Mouse (Mus musculus) Patski (cell line): ENCODE data around the gene Pnpla1. TPM values are rescaled to one million over a fixed set of nuclear protein-coding genes. Genes with fewer than 3 reads are reported as not detected.

Source experiments
- ATAC-seq: fragments of 100-300 bp; one replicate; pipeline ENCODE4 v1.8.0; 2021
- CTCF ChIA-PET: fragments of 350-600 bp; sonication (Branson Sonifier 250); formaldehyde crosslinking; loops from one replicate; lab custom pipeline; 2022; ENCODE audit warnings: inconsistent platforms; lab: Charles Lee
- POLR2A ChIA-PET: fragments of 350-600 bp; sonication (Branson Sonifier 250); formaldehyde crosslinking; loops from one replicate; lab custom pipeline; 2022; ENCODE audit warnings: antibody characterized with exemption, inconsistent platforms; lab: Charles Lee
- DNase-seq: peaks from one replicate; pipeline ENCODE4 v3.0.0-alpha.2; 2011; ENCODE audit warnings: low read depth, low spot score
- H3K27me3 ChIP-seq: fragments of 371-371 bp; one replicate; pipeline ENCODE4 v1.5.1; 2021
- CTCF ChIP-seq: fragments of 100-300 bp; IDR thresholded peaks from one replicate; pipeline ENCODE4 v1.5.1; 2021
- in situ Hi-C: fragments of 300-500 bp; cut with MboI; formaldehyde crosslinking; loops from 3 replicates; pipeline ENCODE4 v1.11.1; 2018; ENCODE audit warnings: low pct_unique_long_range_greater_than_20kb, mixed read lengths
- polyA plus RNA-seq: library from polyadenylated mRNA; unstranded; gene quantifications from one replicate; pipeline ENCODE4 v1.2.3, GENCODE M21; 2021

Gene Pnpla1
- polyA plus RNA-seq, 1 experiment from 2014 or later = not detected

GRCm38 (mm10) chr17:28869412-28870110 is 11.3 kb downstream of the Pnpla1 start:
- DNase-seq (no peak), ATAC-seq (no peak)
- TF ChIP-seq CTCF = no peak
- CTCF ChIA-PET = interaction anchor here (1.2 to 1.3 kb wide), 2 partner anchors 14 to 38 kb away, joined by 3 read pairs; no protein-coding TSS in a partner anchor
- in situ Hi-C loops = no loop called here
- POLR2A ChIA-PET = no interaction called here
- H3K27me3 ChIP-seq = no peaks in the 10 kb centered on the region

GRCm38 (mm10) chr17:28870435-28870834 is 12.2 kb downstream of the Pnpla1 start:
- ChIA-PET CTCF (interaction anchor here (1.2 to 1.3 kb wide), 2 partner anchors 15 to 39 kb away, joined by 3 read pairs; no protein-coding TSS in a partner anchor), POLR2A (no interaction called here)
- in situ Hi-C loops = no loop called here
- DNase-seq (no peak), ATAC-seq (no peak)
- H3K27me3 ChIP-seq = no peaks in the 10 kb centered on the region
- TF ChIP-seq CTCF = no peak

- in situ Hi-C loops = no loop called here
- CTCF ChIA-PET = interaction anchor here (0.6 to 1.7 kb wide), 3 partner anchors 8 to 59 kb away, joined by 3 to 4 read pairs (median 3); no protein-coding TSS in a partner anchor
- no peaks in the 10 kb centered on the region for H3K27me3 ChIP-seq
- POLR2A ChIA-PET = no interaction called here
- DNase-seq = no peak
- no peak for TF ChIP-seq CTCF
- ATAC-seq = no peak
Observed at GRCm38 (mm10) chr17:28871831-28872230, 13.6 kb downstream of the Pnpla1 start.

GRCm38 (mm10) chr17:28872322-28872721 is 14.1 kb downstream of the Pnpla1 start:
- no peak for ATAC-seq
- POLR2A ChIA-PET = no interaction called here
- TF ChIP-seq CTCF = no peak
- in situ Hi-C loops = no loop called here
- H3K27me3 ChIP-seq = no peaks in the 10 kb centered on the region
- CTCF ChIA-PET = interaction anchor here (1.1 to 1.7 kb wide), 2 partner anchors 17 to 59 kb away, joined by 3 to 4 read pairs; no protein-coding TSS in a partner anchor
- no peak for DNase-seq

- ATAC-seq (no peak), DNase-seq (no peak)
- in situ Hi-C loops = no loop called here
- ChIA-PET POLR2A (no interaction called here), CTCF (interaction anchor here (1.4 kb wide), 1 partner anchor 15 kb away, joined by 3 read pairs; no protein-coding TSS in a partner anchor)
- no peak for TF ChIP-seq CTCF
- H3K27me3 ChIP-seq = no peaks in the 10 kb centered on the region
Observed at GRCm38 (mm10) chr17:28874216-28874615, 16.0 kb downstream of the Pnpla1 start.

- in situ Hi-C loops = no loop called here
- no peaks in the 10 kb centered on the region for H3K27me3 ChIP-seq
- ATAC-seq = no peak
- DNase-seq = no peak
- TF ChIP-seq CTCF = no peak
- ChIA-PET CTCF (interaction anchor here (1.4 kb wide), 1 partner anchor 52 kb away, joined by 3 read pairs; no protein-coding TSS in a partner anchor), POLR2A (no interaction called here)
Observed at GRCm38 (mm10) chr17:28874825-28875224, 16.6 kb downstream of the Pnpla1 start.

- DNase-seq (no peak), ATAC-seq (no peak)
- H3K27me3 ChIP-seq = no peaks in the 10 kb centered on the region
- no peak for TF ChIP-seq CTCF
- in situ Hi-C loops = no loop called here
- ChIA-PET POLR2A (interaction anchor here (0.9 kb wide), 1 partner anchor 66 kb away, joined by 3 read pairs; no protein-coding TSS in a partner anchor), CTCF (interaction anchor here (1.4 kb wide), 1 partner anchor 52 kb away, joined by 3 read pairs; no protein-coding TSS in a partner anchor)
Observed at GRCm38 (mm10) chr17:28875316-28875715, 17.1 kb downstream of the Pnpla1 start.

GRCm38 (mm10) chr17:28876331-28876730 is 18.1 kb downstream of the Pnpla1 start:
- DNase-seq = no peak
- H3K27me3 ChIP-seq = no peaks in the 10 kb centered on the region
- ChIA-PET POLR2A (no interaction called here), CTCF (interaction anchor here (1.4 kb wide), 1 partner anchor 51 kb away, joined by 3 read pairs; no protein-coding TSS in a partner anchor)
- TF ChIP-seq CTCF = no peak
- in situ Hi-C loops = no loop called here
- no peak for ATAC-seq

- in situ Hi-C loops = no loop called here
- DNase-seq (no peak), ATAC-seq (no peak)
- peak; percentile 46 for TF ChIP-seq CTCF
- CTCF ChIA-PET = no interaction called here
- no peaks in the 10 kb centered on the region for H3K27me3 ChIP-seq
- POLR2A ChIA-PET = no interaction called here
Observed at GRCm38 (mm10) chr17:28876821-28877220, 18.6 kb downstream of the Pnpla1 start.

- ChIA-PET CTCF (interaction anchor here (0.7 to 1.9 kb wide), 7 partner anchors 8 to 131 kb away, joined by 3 to 7 read pairs (median 3); no protein-coding TSS in a partner anchor), POLR2A (interaction anchor here (0.6 kb wide), 1 partner anchor 810 kb away, joined by 3 read pairs; no protein-coding TSS in a partner anchor)
- TF ChIP-seq CTCF = peak; percentile 98
- H3K27me3 ChIP-seq = no peaks in the 10 kb centered on the region
- ATAC-seq (no peak), DNase-seq (peak; percentile 17)
- in situ Hi-C loops = no loop called here
Observed at GRCm38 (mm10) chr17:28879931-28880391, 21.8 kb downstream of the Pnpla1 start.

- ChIA-PET CTCF (interaction anchor here (0.9 kb wide), 1 partner anchor 44 kb away, joined by 3 read pairs; no protein-coding TSS in a partner anchor), POLR2A (interaction anchor here (0.6 kb wide), 2 partner anchors 147 to 148 kb away, joined by 5 to 6 read pairs; no protein-coding TSS in a partner anchor)
- no peak for TF ChIP-seq CTCF
- in situ Hi-C loops = no loop called here
- H3K27me3 ChIP-seq = peaks cover 4% of the 10 kb centered on the region
- no peak for ATAC-seq
- DNase-seq = no peak
Observed at GRCm38 (mm10) chr17:28882316-28882715, 24.1 kb downstream of the Pnpla1 start.
